Mouse (Mus musculus) kidney, postnatal 0 days (tissue): Measurements from ENCODE around the gene Gm853. TPM values are rescaled to one million over a fixed set of nuclear protein-coding genes. Genes with fewer than 3 reads are reported as not detected.
A peak's percentile ranks its signal among the peaks of the same experiment; 100 is the strongest.

Source experiments
- ATAC-seq: fragments of 200-750 bp; cut with Nextera tagmentation; replicated peaks from 2 replicates; pipeline ENCODE4 v1.8.0; 2017; ENCODE audit warnings: low read depth, moderate number of reproducible peaks, moderate TSS enrichment, moderate library complexity; ENCODE audit not compliant: low FRiP score
- DNase-seq: peaks from one replicate; pipeline ENCODE4 v3.0.0-alpha.2; 2016; ENCODE audit warnings: low spot score
- H3K27ac ChIP-seq: fragments of 300-500 bp; sonication (generic); 2 replicates; pipeline ENCODE4 v1.5.1; 2014; ENCODE audit warnings: mild to moderate bottlenecking
- H3K27me3 ChIP-seq: fragments of 300-500 bp; sonication (generic); 2 replicates; pipeline ENCODE4 v1.6.1; 2014; ENCODE audit warnings: low read length, mixed read lengths; ENCODE audit not compliant: insufficient read depth
- H3K36me3 ChIP-seq: fragments of 300-500 bp; sonication (generic); 2 replicates; pipeline ENCODE4 v1.6.1; 2014; ENCODE audit warnings: low read length, mixed read lengths; ENCODE audit not compliant: insufficient read depth
- H3K4me1 ChIP-seq: fragments of 300-500 bp; sonication (generic); replicated peaks from 2 replicates; pipeline ENCODE4 v1.6.1; 2014; ENCODE audit warnings: antibody characterized with exemption, low read length, mixed read lengths; ENCODE audit not compliant: insufficient read depth
- H3K4me2 ChIP-seq: fragments of 300-500 bp; sonication (generic); 2 replicates; pipeline ENCODE4 v1.6.1; 2014; ENCODE audit warnings: mild to moderate bottlenecking, low read length, moderate library complexity, mixed read lengths
- H3K4me3 ChIP-seq: fragments of 300-500 bp; sonication (generic); replicated peaks from 2 replicates; pipeline ENCODE4 v1.5.1; 2014; ENCODE audit warnings: low read depth, low read length
- H3K9ac ChIP-seq: fragments of 300-500 bp; sonication (generic); 2 replicates; pipeline ENCODE4 v1.6.1; 2014; ENCODE audit warnings: low read depth, low read length
- H3K9me3 ChIP-seq: fragments of 300-500 bp; sonication (generic); replicated peaks from 2 replicates; pipeline ENCODE4 v1.6.1; 2016; ENCODE audit warnings: low read length, inconsistent platforms, mixed read lengths
- CTCF ChIP-seq: IDR thresholded peaks from 2 replicates; pipeline ENCODE4 v1.5.1; 2016; ENCODE audit warnings: antibody characterized with exemption, low read depth, mild to moderate bottlenecking, moderate library complexity
- WGBS: fragments of 180-500 bp; shearing (Covaris S2); extraction: QIAGEN DNeasy Blood & Tissue Kit; methylation state at CpG from one replicate; pipeline ENCODE4 v1.1.7; 2014; 5-methylcytosine and 5-hydroxymethylcytosine counted together
- polyA plus RNA-seq: library from polyadenylated mRNA; unstranded; fragments of >200 nt; fragmentation: Nextera tagmentation; extraction: Ambion mirVana; gene quantifications from 2 replicates; pipeline ENCODE4 v1.2.1, GENCODE M21; 2015

Gm853 gene
- polyA plus RNA-seq, 1 experiment from 2014 or later, result 14.3 TPM

DNA sequence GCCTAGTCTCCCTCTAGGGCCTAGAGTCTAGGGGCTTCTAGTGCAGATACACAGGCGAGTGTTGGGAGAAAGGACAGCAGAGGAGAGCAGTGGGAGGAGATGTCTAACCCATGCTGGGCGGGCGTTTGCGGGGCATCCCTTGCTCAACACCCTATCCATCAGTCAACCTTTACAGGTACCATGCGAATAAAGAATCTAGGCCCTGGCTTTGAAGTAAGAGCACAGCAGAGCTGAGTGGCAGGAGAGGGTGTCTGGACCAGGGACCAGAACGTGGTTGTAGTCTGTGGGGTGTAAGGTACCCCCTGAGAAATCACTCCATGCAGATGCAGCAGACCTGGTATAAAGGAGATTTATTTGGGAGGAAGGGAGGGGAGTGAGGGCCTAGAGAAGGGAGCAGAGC lies 58.1 kb downstream of the Gm853 start:
- Histone ChIP-seq H3K4me2 (no peak overlapping the region), H3K27ac (peak overlapping the region; percentile 21; the same call in 1 of the 2 replicates), H3K9ac (no peak overlapping the region), H3K9me3 (no peaks in the 10 kb centered on the region), H3K4me1 (peaks cover 37% of the 10 kb centered on the region), H3K36me3 (no peaks in the 10 kb centered on the region), H3K4me3 (no peak overlapping the region), H3K27me3 (no peaks in the 10 kb centered on the region)
- DNase-seq (no peak), ATAC-seq (no peak)
- no peak for TF ChIP-seq CTCF
- 83% methylated on average over 6 of the region's 6 CpGs for WGBS

DNA sequence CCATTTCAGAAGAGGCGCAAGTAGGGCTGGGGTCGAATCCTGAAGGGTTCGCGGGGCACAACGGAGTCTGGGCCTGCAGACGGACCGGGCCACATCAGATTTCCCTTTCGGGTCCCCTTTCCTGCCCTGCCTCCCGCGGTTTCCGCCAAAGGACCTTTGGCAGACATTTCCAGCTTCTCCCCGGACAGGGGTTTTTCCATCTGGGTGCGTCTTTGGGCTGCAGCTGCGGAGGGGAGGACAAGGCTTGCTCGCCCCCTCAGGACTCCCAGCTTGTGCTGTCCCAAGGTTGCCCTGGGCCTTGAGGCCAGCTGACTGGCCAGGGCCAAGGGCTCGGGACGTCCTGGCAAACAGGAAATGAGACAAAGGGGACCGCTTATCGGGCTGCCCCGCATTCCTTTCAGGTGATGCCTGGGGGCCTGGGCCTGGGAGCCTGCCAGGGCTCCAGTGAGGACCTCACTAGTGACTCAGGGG lies 58.8 kb downstream of the Gm853 start:
- peak overlapping the region; percentile 47 for H3K4me2 ChIP-seq
- ATAC-seq, result peak; percentile 55; the same call in 1 of the 2 replicates
- H3K27me3 ChIP-seq, result no peaks in the 10 kb centered on the region
- H3K4me1 ChIP-seq, result peaks cover 30% of the 10 kb centered on the region
- TF ChIP-seq CTCF, result no peak
- peak overlapping the region; percentile 67 for H3K27ac ChIP-seq
- H3K9me3 ChIP-seq, result no peaks in the 10 kb centered on the region
- H3K9ac ChIP-seq, result peak overlapping the region; percentile 48
- 0 out of 2 replicates have a peak overlapping the region, but pooled peaks have one; percentile 6 for H3K4me3 ChIP-seq
- H3K36me3 ChIP-seq, result no peaks in the 10 kb centered on the region
- 7% methylated on average over 20 of the region's 20 CpGs for WGBS
- DNase-seq, result peak; percentile 64

- ATAC-seq, result no peak
- Histone ChIP-seq H3K27ac (no peak overlapping the region), H3K27me3 (no peaks in the 10 kb centered on the region), H3K4me1 (peaks cover 13% of the 10 kb centered on the region), H3K9me3 (no peaks in the 10 kb centered on the region), H3K4me3 (no peak overlapping the region), H3K9ac (no peak overlapping the region), H3K4me2 (no peak overlapping the region), H3K36me3 (no peaks in the 10 kb centered on the region)
- TF ChIP-seq CTCF, result no peak
- DNase-seq, result no peak
- WGBS, result 46% methylated on average over 4 of the region's 4 CpGs
Measured at GRCm38 (mm10) chr4:130161349-130161748, 60.9 kb downstream of the Gm853 start.

Other genes starting within 250 kb of the Gm853 start
- 0.78 and 1.8 TPM in 2 replicates for gene Adgrb2, start 237.5 kb downstream of the Gm853 start, polyA plus RNA-seq
- 38.6 TPM in 2 replicates for gene Col16a1, start 174.6 kb downstream of the Gm853 start, polyA plus RNA-seq
- gene Pef1, start 119.8 kb downstream of the Gm853 start, polyA plus RNA-seq, result 73.6 and 77.6 TPM in 2 replicates
- 0.36 and 0.46 TPM in 2 replicates for gene Hcrtr1, start 83.0 kb downstream of the Gm853 start, polyA plus RNA-seq
- 123 and 127 TPM in 2 replicates for gene Tinagl1, start 47.3 kb downstream of the Gm853 start, polyA plus RNA-seq
- gene Serinc2, start 56.8 kb upstream of the Gm853 start, polyA plus RNA-seq, result 52.6 and 58.0 TPM in 2 replicates
- 542 and 545 TPM in 2 replicates for gene Fabp3, start 86.2 kb upstream of the Gm853 start, polyA plus RNA-seq
- 0.69 and 1.2 TPM in 2 replicates for gene Gm10570, start 86.3 kb upstream of the Gm853 start, polyA plus RNA-seq
- 68.0 and 71.4 TPM in 2 replicates for gene Zcchc17, start 137.5 kb upstream of the Gm853 start, polyA plus RNA-seq
- 108 and 116 TPM in 2 replicates for gene Snrnp40, start 137.7 kb upstream of the Gm853 start, polyA plus RNA-seq